Mouse (Mus musculus) heart, embryonic 11.5 days (tissue): ENCODE measurements around the gene Lingo4. TPM values are rescaled to one million over a fixed set of nuclear protein-coding genes. Genes with fewer than 3 reads are reported as not detected.

Experiments
- ATAC-seq: fragments of 200-750 bp; cut with Nextera tagmentation; replicated peaks from 2 replicates; pipeline ENCODE4 v1.8.0; 2017; ENCODE audit warnings: moderate library complexity; ENCODE audit not compliant: insufficient number of reproducible peaks, low FRiP score, low TSS enrichment
- H3K27ac ChIP-seq: fragments of 300-500 bp; sonication (generic); 2 replicates; pipeline ENCODE4 v1.5.1; 2014; ENCODE audit warnings: mild to moderate bottlenecking, low read depth, low read length
- H3K27me3 ChIP-seq: fragments of 300-500 bp; sonication (generic); 2 replicates; pipeline ENCODE4 v1.6.1; 2014; ENCODE audit warnings: mild to moderate bottlenecking, low read length, mixed read lengths; ENCODE audit not compliant: control insufficient read depth, insufficient read depth
- H3K36me3 ChIP-seq: fragments of 300-500 bp; sonication (generic); 2 replicates; pipeline ENCODE4 v1.6.1; 2014; ENCODE audit warnings: mild to moderate bottlenecking, low read length, moderate library complexity, mixed read lengths; ENCODE audit not compliant: control insufficient read depth, insufficient read depth
- H3K4me1 ChIP-seq: fragments of 300-500 bp; sonication (generic); 2 replicates; pipeline ENCODE4 v1.6.1; 2014; ENCODE audit warnings: low read length; ENCODE audit not compliant: control insufficient read depth, insufficient read depth
- H3K4me2 ChIP-seq: fragments of 300-500 bp; sonication (generic); 2 replicates; pipeline ENCODE4 v1.6.1; 2014; ENCODE audit warnings: mild to moderate bottlenecking, moderate library complexity
- H3K4me3 ChIP-seq: fragments of 300-500 bp; sonication (generic); 2 replicates; pipeline ENCODE4 v1.5.1; 2014; ENCODE audit warnings: low read depth, low read length
- H3K9ac ChIP-seq: fragments of 300-500 bp; sonication (generic); 2 replicates; pipeline ENCODE4 v1.6.1; 2014; ENCODE audit warnings: mild to moderate bottlenecking, low read depth, low read length, moderate library complexity
- H3K9me3 ChIP-seq: fragments of 300-500 bp; sonication (generic); replicated peaks from 2 replicates; pipeline ENCODE4 v1.6.1; 2016; ENCODE audit warnings: low read length; ENCODE audit not compliant: control insufficient read depth
- WGBS: fragments of 180-500 bp; shearing (Covaris S2); extraction: QIAGEN DNeasy Blood & Tissue Kit; methylation state at CpG from one replicate; pipeline ENCODE4 v1.1.7; 2014; ENCODE audit not compliant: insufficient replicate concordance; 5-methylcytosine and 5-hydroxymethylcytosine counted together
- polyA plus RNA-seq: library from polyadenylated mRNA; unstranded; fragments of >200 nt; fragmentation: Nextera tagmentation; extraction: Ambion mirVana; gene quantifications from 2 replicates; pipeline ENCODE4 v1.2.1, GENCODE M21; 2014

The Lingo4 gene
- polyA plus RNA-seq, 1 experiment from 2014 or later, result not detected

GRCm38 (mm10) chr3:94377028-94377923 is 21.0 kb upstream of the Lingo4 start:
- Histone ChIP-seq H3K27ac (no peak overlapping the region), H3K36me3 (no peaks in the 10 kb centered on the region), H3K9ac (no peak overlapping the region), H3K4me1 (peaks cover 9% of the 10 kb centered on the region), H3K4me2 (no peak overlapping the region), H3K27me3 (peaks cover 18% of the 10 kb centered on the region), H3K9me3 (no peaks in the 10 kb centered on the region), H3K4me3 (no peak overlapping the region)
- WGBS, result 6% methylated on average over 13 of the region's 13 CpGs
- ATAC-seq, result no peak

- H3K4me3 ChIP-seq, result no peak overlapping the region
- ATAC-seq, result no peak
- H3K27me3 ChIP-seq, result peaks cover 2% of the 10 kb centered on the region; the same call in 1 of the 2 replicates
- no peaks in the 10 kb centered on the region for H3K36me3 ChIP-seq
- WGBS, result 20% methylated on average over 9 of the region's 9 CpGs
- no peak overlapping the region for H3K4me2 ChIP-seq
- no peak overlapping the region for H3K9ac ChIP-seq
- no peaks in the 10 kb centered on the region for H3K4me1 ChIP-seq
- H3K27ac ChIP-seq, result no peak overlapping the region
- H3K9me3 ChIP-seq, result no peaks in the 10 kb centered on the region
These were observed 18.3 kb upstream of the Lingo4 start for GRCm38 (mm10) chr3:94379831-94380510.

GRCm38 (mm10) chr3:94382308-94382707 is 16.0 kb upstream of the Lingo4 start:
- no peak overlapping the region for H3K9ac ChIP-seq
- 53% methylated on average over 5 of the region's 5 CpGs for WGBS
- H3K9me3 ChIP-seq, result no peaks in the 10 kb centered on the region
- H3K27me3 ChIP-seq, result no peaks in the 10 kb centered on the region
- ATAC-seq, result no peak
- no peak overlapping the region for H3K27ac ChIP-seq
- no peaks in the 10 kb centered on the region for H3K4me1 ChIP-seq
- no peak overlapping the region for H3K4me3 ChIP-seq
- no peaks in the 10 kb centered on the region for H3K36me3 ChIP-seq
- no peak overlapping the region for H3K4me2 ChIP-seq

DNA sequence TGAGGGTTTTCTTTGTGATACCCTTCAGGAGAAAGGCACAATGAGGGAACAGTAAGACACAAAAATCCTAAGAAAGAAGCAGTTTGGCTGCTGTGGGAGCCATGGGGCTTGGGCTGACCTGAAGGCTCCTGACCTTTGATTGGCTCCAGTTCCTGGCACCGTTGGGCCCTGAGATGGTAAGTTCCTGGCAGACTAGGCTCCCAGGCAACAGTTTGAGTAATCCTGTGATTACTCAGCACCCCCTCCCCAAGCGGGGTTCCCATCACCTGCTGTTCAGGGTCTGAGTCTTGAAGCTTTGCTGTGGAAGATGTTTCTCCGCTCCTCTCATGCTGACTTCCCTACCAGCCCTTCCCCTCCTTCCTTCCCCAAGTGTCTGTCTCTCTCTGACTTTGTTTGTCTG is 14.8 kb upstream of the Lingo4 start:
- no peaks in the 10 kb centered on the region for H3K9me3 ChIP-seq
- no peaks in the 10 kb centered on the region for H3K27me3 ChIP-seq
- no peak for ATAC-seq
- WGBS, result 57% methylated on average over 3 of the region's 3 CpGs
- H3K4me3 ChIP-seq, result no peak overlapping the region
- no peak overlapping the region for H3K4me2 ChIP-seq
- H3K9ac ChIP-seq, result no peak overlapping the region
- H3K27ac ChIP-seq, result no peak overlapping the region
- no peaks in the 10 kb centered on the region for H3K4me1 ChIP-seq
- no peaks in the 10 kb centered on the region for H3K36me3 ChIP-seq

GRCm38 (mm10) chr3:94386671-94387070 is 11.6 kb upstream of the Lingo4 start:
- Histone ChIP-seq H3K4me3 (no peak overlapping the region), H3K27me3 (no peaks in the 10 kb centered on the region), H3K9me3 (no peaks in the 10 kb centered on the region), H3K4me2 (no peak overlapping the region), H3K4me1 (no peaks in the 10 kb centered on the region), H3K36me3 (no peaks in the 10 kb centered on the region), H3K27ac (no peak overlapping the region), H3K9ac (no peak overlapping the region)
- no peak for ATAC-seq
- 53% methylated on average over 4 of the region's 4 CpGs for WGBS

GRCm38 (mm10) chr3:94387391-94387790 is 10.9 kb upstream of the Lingo4 start:
- 76% methylated on average over 10 of the region's 10 CpGs for WGBS
- H3K27ac ChIP-seq, result no peak overlapping the region
- H3K9me3 ChIP-seq, result no peaks in the 10 kb centered on the region
- H3K4me3 ChIP-seq, result no peak overlapping the region
- ATAC-seq, result no peak
- H3K4me1 ChIP-seq, result no peaks in the 10 kb centered on the region
- no peak overlapping the region for H3K9ac ChIP-seq
- H3K27me3 ChIP-seq, result no peaks in the 10 kb centered on the region
- H3K36me3 ChIP-seq, result no peaks in the 10 kb centered on the region
- no peak overlapping the region for H3K4me2 ChIP-seq

GRCm38 (mm10) chr3:94388047-94388446 is 10.3 kb upstream of the Lingo4 start:
- ATAC-seq, result no peak
- no peak overlapping the region for H3K4me3 ChIP-seq
- no peaks in the 10 kb centered on the region for H3K4me1 ChIP-seq
- no peaks in the 10 kb centered on the region for H3K27me3 ChIP-seq
- no peak overlapping the region for H3K9ac ChIP-seq
- no peaks in the 10 kb centered on the region for H3K9me3 ChIP-seq
- no peak overlapping the region for H3K27ac ChIP-seq
- no peak overlapping the region for H3K4me2 ChIP-seq
- no peaks in the 10 kb centered on the region for H3K36me3 ChIP-seq
- WGBS, result 69% methylated on average over 5 of the region's 5 CpGs

- H3K9ac ChIP-seq, result no peak overlapping the region
- no peaks in the 10 kb centered on the region for H3K27me3 ChIP-seq
- ATAC-seq, result no peak
- H3K4me1 ChIP-seq, result no peaks in the 10 kb centered on the region
- no peak overlapping the region for H3K4me2 ChIP-seq
- H3K36me3 ChIP-seq, result no peaks in the 10 kb centered on the region
- H3K27ac ChIP-seq, result no peak overlapping the region
- no peaks in the 10 kb centered on the region for H3K9me3 ChIP-seq
- H3K4me3 ChIP-seq, result no peak overlapping the region
- WGBS, result 87% methylated on average over 16 of the region's 16 CpGs
These were observed 8.9 kb upstream of the Lingo4 start for GRCm38 (mm10) chr3:94389420-94389819.
